Mouse (Mus musculus) midbrain, postnatal 0 days (tissue): ENCODE data around the gene Faah. TPM values are rescaled to one million over a fixed set of nuclear protein-coding genes. Genes with fewer than 3 reads are reported as not detected.

Experiments used
- ATAC-seq: fragments of 200-750 bp; cut with Nextera tagmentation; 2 replicates; pipeline ENCODE4 v1.8.0; 2017; ENCODE audit warnings: moderate number of reproducible peaks, mild to moderate bottlenecking, moderate TSS enrichment, moderate library complexity; ENCODE audit not compliant: low FRiP score
- DNase-seq: peaks from one replicate; pipeline ENCODE4 v3.0.0-alpha.2; 2015; ENCODE audit warnings: low spot score
- H3K27ac ChIP-seq: fragments of 300-500 bp; sonication (generic); 2 replicates; pipeline ENCODE4 v1.5.1; 2014; ENCODE audit warnings: low read depth, mild to moderate bottlenecking, low read length, mixed read lengths
- H3K27me3 ChIP-seq: fragments of 300-500 bp; sonication (generic); 2 replicates; pipeline ENCODE4 v1.6.1; 2014; ENCODE audit warnings: low read length, control low read depth, mixed read lengths; ENCODE audit not compliant: insufficient read depth
- H3K36me3 ChIP-seq: fragments of 300-500 bp; sonication (generic); 2 replicates; pipeline ENCODE4 v1.6.1; 2014; ENCODE audit warnings: low read length, control low read depth, mixed read lengths; ENCODE audit not compliant: insufficient read depth
- H3K4me1 ChIP-seq: fragments of 300-500 bp; sonication (generic); 2 replicates; pipeline ENCODE4 v1.6.1; 2014; ENCODE audit warnings: mild to moderate bottlenecking, control low read depth, antibody characterized with exemption, low read length, mixed read lengths; ENCODE audit not compliant: insufficient read depth
- H3K4me2 ChIP-seq: fragments of 300-500 bp; sonication (generic); 2 replicates; pipeline ENCODE4 v1.6.1; 2014; ENCODE audit warnings: low read depth, mild to moderate bottlenecking, low read length, mixed read lengths; ENCODE audit not compliant: poor library complexity, severe bottlenecking
- H3K4me3 ChIP-seq: fragments of 300-500 bp; sonication (generic); 2 replicates; pipeline ENCODE4 v1.5.1; 2014; ENCODE audit warnings: low read depth, mild to moderate bottlenecking, low read length, moderate library complexity
- H3K9ac ChIP-seq: fragments of 300-500 bp; sonication (generic); replicated peaks from 2 replicates; pipeline ENCODE4 v1.6.1; 2014; ENCODE audit warnings: mild to moderate bottlenecking, low read length, moderate library complexity, mixed read lengths; ENCODE audit not compliant: poor library complexity, severe bottlenecking
- H3K9me3 ChIP-seq: fragments of 300-500 bp; sonication (generic); 2 replicates; pipeline ENCODE4 v1.6.1; 2016; ENCODE audit warnings: low read length, control low read depth
- CTCF ChIP-seq: IDR thresholded peaks from 2 replicates; pipeline ENCODE4 v1.5.1; 2016; ENCODE audit warnings: antibody characterized with exemption, mild to moderate bottlenecking
- WGBS: fragments of 180-500 bp; shearing (Covaris S2); extraction: QIAGEN DNeasy Blood & Tissue Kit; methylation state at CpG from one replicate; pipeline ENCODE4 v1.1.7; 2014; 5-methylcytosine and 5-hydroxymethylcytosine counted together
- polyA plus RNA-seq: library from polyadenylated mRNA; unstranded; fragments of >200 nt; fragmentation: Nextera tagmentation; extraction: Ambion mirVana; gene quantifications from 2 replicates; pipeline ENCODE4 v1.2.1, GENCODE M21; 2015
- total RNA-seq: library from RNA; depleted of rRNA; stranded (reverse); fragments of >200 nt; gene quantifications from 2 replicates; pipeline ENCODE4 v1.2.3, GENCODE M21; 2014

The Faah gene
- total and polyA plus RNA-seq, 2 experiments from 2014 or later = 25.8 to 30.6 TPM

GRCm38 (mm10) chr4:116040466-116040865 lies 22.7 kb upstream of the Faah start:
- no peak overlapping the region for H3K4me2 ChIP-seq
- no peaks in the 10 kb centered on the region for H3K27me3 ChIP-seq
- H3K4me3 ChIP-seq = no peak overlapping the region
- H3K36me3 ChIP-seq = no peaks in the 10 kb centered on the region
- no peak for ATAC-seq
- WGBS = 97% methylated on average over 2 of the region's 2 CpGs
- no peak for DNase-seq
- H3K9ac ChIP-seq = no peak overlapping the region
- TF ChIP-seq CTCF = no peak
- H3K4me1 ChIP-seq = no peaks in the 10 kb centered on the region
- no peaks in the 10 kb centered on the region for H3K9me3 ChIP-seq
- H3K27ac ChIP-seq = no peak overlapping the region

- DNase-seq (no peak), ATAC-seq (no peak)
- Histone ChIP-seq H3K4me1 (no peaks in the 10 kb centered on the region), H3K27me3 (no peaks in the 10 kb centered on the region), H3K9me3 (no peaks in the 10 kb centered on the region), H3K9ac (no peak overlapping the region), H3K36me3 (0 out of 2 replicates have a peak, but pooled peaks cover 6% of the 10 kb centered on the region), H3K4me3 (no peak overlapping the region), H3K4me2 (no peak overlapping the region), H3K27ac (no peak overlapping the region)
- no peak for TF ChIP-seq CTCF
- WGBS = 95% methylated on average over 5 of the region's 5 CpGs
These were observed 15.6 kb upstream of the Faah start for GRCm38 (mm10) chr4:116033374-116033773.

GRCm38 (mm10) chr4:116032906-116033305 lies 15.2 kb upstream of the Faah start:
- Histone ChIP-seq H3K9ac (no peak overlapping the region), H3K4me3 (no peak overlapping the region), H3K4me1 (no peaks in the 10 kb centered on the region), H3K9me3 (no peaks in the 10 kb centered on the region), H3K4me2 (no peak overlapping the region), H3K27ac (no peak overlapping the region), H3K27me3 (no peaks in the 10 kb centered on the region), H3K36me3 (0 out of 2 replicates have a peak, but pooled peaks cover 6% of the 10 kb centered on the region)
- no peak for ATAC-seq
- no peak for TF ChIP-seq CTCF
- no peak for DNase-seq
- 88% methylated on average over 9 of the region's 9 CpGs for WGBS

GRCm38 (mm10) chr4:116017300-116017901 lies 325 bp downstream of the Faah start:
- DNase-seq (peak; percentile 79), ATAC-seq (peak; percentile 82)
- Histone ChIP-seq H3K9me3 (no peaks in the 10 kb centered on the region), H3K4me1 (peaks cover 4% of the 10 kb centered on the region; the same call in 1 of the 2 replicates), H3K9ac (peak overlapping the region; percentile 87), H3K4me3 (peak overlapping the region; percentile 82), H3K27ac (peak overlapping the region; percentile 69), H3K4me2 (peak overlapping the region; percentile 84), H3K36me3 (no peaks in the 10 kb centered on the region), H3K27me3 (peaks cover 13% of the 10 kb centered on the region; the same call in 1 of the 2 replicates)
- peak; percentile 33 for TF ChIP-seq CTCF
- 0% methylated on average over 59 of the region's 60 CpGs for whole genome bisulfite sequencing

- WGBS = 8% methylated on average over 16 of the region's 16 CpGs
- no peak for ATAC-seq
These were observed 845 bp downstream of the Faah start for GRCm38 (mm10) chr4:116016862-116017299.

GRCm38 (mm10) chr4:116016396-116016795 lies 1.3 kb downstream of the Faah start:
- peak overlapping the region; percentile 87; the same call in 1 of the 2 replicates for H3K9ac ChIP-seq
- peak overlapping the region; percentile 82 for H3K4me3 ChIP-seq
- DNase-seq = no peak
- WGBS = 55% methylated on average over 3 of the region's 3 CpGs
- no peak for ATAC-seq
- H3K9me3 ChIP-seq = no peaks in the 10 kb centered on the region
- no peak overlapping the region for H3K27ac ChIP-seq
- H3K4me1 ChIP-seq = peaks cover 4% of the 10 kb centered on the region; the same call in 1 of the 2 replicates
- H3K27me3 ChIP-seq = peaks cover 13% of the 10 kb centered on the region; the same call in 1 of the 2 replicates
- H3K4me2 ChIP-seq = peak overlapping the region; percentile 84
- H3K36me3 ChIP-seq = no peaks in the 10 kb centered on the region
- no peak for TF ChIP-seq CTCF

More at GRCm38 (mm10) chr4:116016862-116017299, 845 bp downstream of the Faah start:
- Histone ChIP-seq H3K9me3 (no peaks in the 10 kb centered on the region), H3K36me3 (no peaks in the 10 kb centered on the region), H3K27me3 (peaks cover 13% of the 10 kb centered on the region; the same call in 1 of the 2 replicates), H3K4me3 (peak overlapping the region; percentile 82), H3K4me2 (peak overlapping the region; percentile 84), H3K4me1 (peaks cover 4% of the 10 kb centered on the region; the same call in 1 of the 2 replicates), H3K9ac (peak overlapping the region; percentile 87), H3K27ac (peak overlapping the region; percentile 69; the same call in 1 of the 2 replicates)
- no peak for DNase-seq
- TF ChIP-seq CTCF = no peak
